Mouse (Mus musculus): ENCODE results near the gene Reg3a.
"Not testable (repeated sequence)": the region's sequence is repeated elsewhere in the genome, so short reads cannot be mapped to it uniquely, and the experiment has no call there.

Gene Reg3a

GRCm38 (mm10) chr6:78380409-78380808 is at the start of gene Reg3a:
Gene Reg3a, plus strand, starts transcription at chr6:78380709.
- DNase-seq (ENCODE audit: low read depth, low spot score), result no peak

DNA sequence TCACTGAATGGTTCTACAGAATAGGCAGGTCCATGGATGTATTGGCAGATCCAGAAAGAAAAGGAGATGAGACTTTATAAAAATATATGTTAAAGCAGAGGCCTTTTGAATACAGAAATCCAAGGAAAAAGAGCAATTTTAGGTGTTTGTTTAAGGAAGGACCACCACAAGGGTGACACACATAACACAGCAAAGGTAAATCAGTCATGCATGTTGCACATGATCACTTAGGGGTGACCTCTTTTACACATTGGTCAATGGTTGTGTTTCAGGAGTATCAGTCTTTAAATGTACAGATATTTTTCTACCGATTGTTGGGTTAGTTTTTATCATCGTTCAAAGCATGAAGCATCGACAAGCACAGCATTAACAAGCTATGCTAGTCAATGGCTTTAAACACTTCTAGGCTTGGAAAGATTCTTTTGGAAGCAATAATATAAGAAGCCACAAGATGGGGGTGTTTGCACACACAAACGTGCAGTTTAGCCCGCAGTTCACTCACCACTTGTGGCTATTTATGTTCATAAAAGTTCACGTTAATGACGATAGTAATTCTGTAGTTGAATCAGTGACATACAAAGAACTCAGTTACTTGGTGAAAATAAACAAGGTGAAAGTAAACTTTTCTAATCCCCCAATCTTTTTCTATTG is 48.5 kb upstream of the Reg3a start:
- DNase-seq (ENCODE audit: low read depth, low spot score), result no peak

- DNase-seq (ENCODE audit: low read depth, low spot score), result no peak
Measured at GRCm38 (mm10) chr6:78340296-78340695, 40.2 kb upstream of the Reg3a start.

- no peak for DNase-seq (ENCODE audit: low read depth, low spot score)
Measured at GRCm38 (mm10) chr6:78341689-78342088, 38.8 kb upstream of the Reg3a start.

- no peak for DNase-seq (ENCODE audit: low read depth, low spot score)
Measured at GRCm38 (mm10) chr6:78361971-78362563, 18.4 kb upstream of the Reg3a start.

DNA sequence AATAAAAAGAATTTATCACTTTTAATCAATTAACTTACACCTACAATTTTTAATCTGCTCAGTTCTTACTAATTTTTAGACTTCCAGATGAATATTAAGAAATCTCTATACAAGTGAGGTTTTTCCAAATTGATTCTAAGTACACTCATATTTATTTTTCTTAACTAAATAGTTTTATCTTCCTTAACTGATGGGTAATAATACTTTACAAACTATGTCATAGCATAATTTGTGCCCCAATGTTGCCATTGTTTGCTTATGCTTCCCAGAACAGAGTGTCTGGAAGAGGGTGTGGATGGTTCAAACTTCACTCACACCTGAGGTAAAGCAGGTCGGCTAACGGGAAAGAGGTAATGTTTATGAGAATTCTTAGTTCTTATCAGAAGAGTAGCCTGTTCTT is 10.2 kb upstream of the Reg3a start, which contains the start of gene Reg3b:
TSS of gene Reg3b (plus strand) at position 301 of the 400 bp plus-strand sequence.
- no peak for DNase-seq (ENCODE audit: low read depth, low spot score)

GRCm38 (mm10) chr6:78378765-78379164 is 1.7 kb upstream of the Reg3a start, which contains the start of gene Reg3d:
Gene Reg3d, minus strand, starts transcription at chr6:78378865.
- no peak for DNase-seq (ENCODE audit: low read depth, low spot score)

- no peak for DNase-seq (ENCODE audit: low read depth, low spot score)
Measured at GRCm38 (mm10) chr6:78385609-78386008, 5.1 kb downstream of the Reg3a start.

- DNase-seq (ENCODE audit: low read depth, low spot score), result not testable (repeated sequence)
Measured at GRCm38 (mm10) chr6:78395323-78395722, 14.8 kb downstream of the Reg3a start, which contains the start of gene Reg2. Gene Reg2, plus strand, starts transcription at chr6:78395623.

GRCm38 (mm10) chr6:78422411-78422810 is 41.9 kb downstream of the Reg3a start, which contains the start of gene Reg1:
Gene Reg1, plus strand, starts transcription at chr6:78422711.
- not testable (repeated sequence) for DNase-seq (ENCODE audit: low read depth, low spot score)

- DNase-seq (ENCODE audit: low read depth, low spot score), result no peak
Measured at GRCm38 (mm10) chr6:78425497-78425896, 45.0 kb downstream of the Reg3a start.

Measured in c-Kit-negative CD71-positive TER-119-positive erythroid progenitor cells, embryonic 14.5 days (primary cell).